ENCODE assay signal across 24 mouse cellular contexts in the genomic region with DNA sequence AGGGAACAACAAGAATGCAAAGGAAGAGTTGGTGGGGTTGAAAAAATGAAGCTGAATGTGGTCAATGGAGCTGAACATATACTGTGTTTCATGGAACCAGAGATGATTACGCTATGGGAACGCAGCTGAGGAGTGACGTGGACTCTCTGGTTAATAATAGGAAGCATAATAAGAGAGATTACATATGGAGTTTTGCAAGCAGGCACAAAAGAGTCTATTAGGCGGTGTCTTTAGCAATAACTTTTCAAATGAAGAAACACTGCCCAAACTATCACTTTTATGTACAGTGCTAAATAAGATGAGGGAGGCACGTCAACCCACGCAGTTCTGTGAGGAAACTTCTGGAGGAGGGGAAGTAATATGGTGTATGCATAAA.
DNase-seq lines count a peak whose midpoint lies in the region; ATAC-seq and TF ChIP-seq lines count a peak whose summit lies in the region.
"Had no signal": no experiment of that assay in that cellular context is flagged by ENCODE, and none has a peak within 500 bp of the region (broad histone marks: within the 10 kb centered on the region; RNA-seq: fewer than 3 reads in every experiment).

No protein-coding gene starts in this region.

- DNase-seq in kidney, postnatal 4 days = no peak
- peak; percentile 45 for DNase-seq in MEL (ENCODE audit: low read depth, low spot score)
- DNase-seq in embryo, embryonic 10 days (ENCODE audit: low spot score) = no peak
- DNase-seq in cerebellum, adult 18-20 months = no peak
- DNase-seq: adrenal gland, postnatal 14 days; cerebellum, postnatal 14 days; embryo, embryonic 11 days; gastrocnemius, postnatal 10 days; heart, postnatal 36 days; kidney, postnatal 10 days; layer of hippocampus, postnatal 36 days; lung, adult 2 months; lung, postnatal 4 days; right cerebral cortex, postnatal 14 days had no signal

- 73% methylated on average over 6 of the region's 6 CpGs for WGBS in kidney, embryonic 16.5 days

- no peaks in the 10 kb centered on the region for H3K27me3 ChIP-seq in kidney, embryonic 16.5 days (ENCODE audit: insufficient read depth, low read length)
- H3K27me3 ChIP-seq in MEL (ENCODE audit: control insufficient read depth in 1 of 2, insufficient read depth in 2 of 2, low read length in 2 of 2) = no peaks in the 10 kb centered on the region
- H3K27me3 ChIP-seq: embryonic facial prominence, embryonic 13.5 days; forebrain, embryonic 15.5 days; limb, embryonic 12.5 days had no signal

- H3K9me3 ChIP-seq in kidney, embryonic 16.5 days (ENCODE audit: low read length) = no peaks in the 10 kb centered on the region
- H3K9me3 ChIP-seq in MEL (replicated peaks; ENCODE audit: insufficient read depth, low read length) = no peaks in the 10 kb centered on the region
- H3K9me3 ChIP-seq: embryonic facial prominence, embryonic 13.5 days; forebrain, embryonic 15.5 days; limb, embryonic 12.5 days; midbrain, embryonic 10.5 days had no signal

- no peak for TF ChIP-seq POLR2A in MEL (IDR thresholded peaks at IDR 0.05; ENCODE audit: control insufficient read depth in 1 of 2, insufficient read depth in 1 of 2, low read depth in 1 of 2, low read length in 2 of 2, poor library complexity in 1 of 2)
- TF ChIP-seq POLR2A in embryonic fibroblast, embryonic 13.5 days (IDR thresholded peaks at IDR 0.05; ENCODE audit: low read depth, low read length) = no peak

- no peak for TF ChIP-seq CTCF in MEL (IDR thresholded peaks at IDR 0.05 in 2 of 3, conservative IDR thresholded peaks at IDR 0.05 in 1 of 3; ENCODE audit: control insufficient read depth in 1 of 3, insufficient read depth in 1 of 3, low read depth in 2 of 3, low read length in 3 of 3, poor library complexity in 1 of 3, severe bottlenecking in 1 of 3)
- TF ChIP-seq CTCF in embryonic fibroblast, embryonic 13.5 days (IDR thresholded peaks at IDR 0.05; ENCODE audit: borderline replicate concordance, insufficient read depth, low read length) = no peak

- no peak for ATAC-seq in kidney, embryonic 16.5 days (ENCODE audit: low FRiP score, low TSS enrichment)
- ATAC-seq in megakaryocyte progenitor cell, adult 5-6 weeks (replicated peaks; ENCODE audit: poor library complexity) = peak; percentile 87
- ATAC-seq: forebrain, embryonic 15.5 days had no signal

- no peak for TF ChIP-seq EP300 in MEL (IDR thresholded peaks at IDR 0.05; ENCODE audit: low read depth in 1 of 2, low read length in 2 of 2)

- H3K4me3 ChIP-seq in kidney, embryonic 16.5 days (ENCODE audit: low read length) = no peak overlapping the region
- H3K4me3 ChIP-seq in MEL (ENCODE audit: control insufficient read depth in 1 of 2, insufficient read depth in 1 of 2, low read depth in 2 of 2, low read length in 2 of 2) = peak overlapping the region in 1 of 2 experiments; percentile 11; a peak in 2 of 4 replicates
- no peak overlapping the region for H3K4me3 ChIP-seq in embryonic fibroblast, embryonic 13.5 days (ENCODE audit: insufficient read depth, low read length)
- H3K4me3 ChIP-seq: embryonic facial prominence, embryonic 13.5 days; forebrain, embryonic 15.5 days; layer of hippocampus, adult 2 months; limb, embryonic 12.5 days; midbrain, embryonic 10.5 days had no signal

- no peak overlapping the region for H3K4me2 ChIP-seq in kidney, embryonic 16.5 days (replicated peaks; ENCODE audit: low read depth, low read length)
- H3K4me2 ChIP-seq: embryonic facial prominence, embryonic 13.5 days; forebrain, embryonic 15.5 days; hindbrain, embryonic 14.5 days; limb, embryonic 12.5 days; liver, embryonic 11.5 days had no signal

- H3K79me2 ChIP-seq in MEL (ENCODE audit: control insufficient read depth, insufficient read depth, low read length, poor library complexity) = no peaks in the 10 kb centered on the region

- TF ChIP-seq RAD21 in MEL (IDR thresholded peaks at IDR 0.05; ENCODE audit: low read depth, low read length) = no peak

- H3K27ac ChIP-seq in kidney, embryonic 16.5 days (ENCODE audit: low read length) = peak overlapping the region; percentile 68; the same call in 1 of the 2 replicates
- H3K27ac ChIP-seq in MEL (ENCODE audit: control insufficient read depth, low read depth, low read length) = peak overlapping the region; percentile 71
- peak overlapping the region; percentile 86; the same call in 1 of the 2 replicates for H3K27ac ChIP-seq in embryonic fibroblast, embryonic 13.5 days (ENCODE audit: insufficient read depth, low read length)
- H3K27ac ChIP-seq: embryonic facial prominence, embryonic 13.5 days; forebrain, embryonic 15.5 days; hindbrain, embryonic 14.5 days; layer of hippocampus, adult 2 months; limb, embryonic 12.5 days; midbrain, embryonic 10.5 days had no signal

- no peak overlapping the region for H3K9ac ChIP-seq in kidney, embryonic 16.5 days (replicated peaks; ENCODE audit: low read length)
- 0 out of 2 replicates have a peak overlapping the region, but pooled peaks have one; percentile 22 for H3K9ac ChIP-seq in MEL (ENCODE audit: control insufficient read depth, low read depth, low read length, poor library complexity, severe bottlenecking)
- H3K9ac ChIP-seq: embryonic facial prominence, embryonic 13.5 days; forebrain, embryonic 15.5 days; hindbrain, embryonic 14.5 days; limb, embryonic 12.5 days had no signal

- H3K36me3 ChIP-seq in kidney, embryonic 16.5 days (ENCODE audit: insufficient read depth, low read length) = no peaks in the 10 kb centered on the region
- H3K36me3 ChIP-seq in MEL (ENCODE audit: control insufficient read depth in 1 of 2, insufficient read depth in 2 of 2, low read length in 2 of 2) = peaks cover 0 to 34% of the 10 kb centered on the region in 2 experiments; a peak in 2 of 4 replicates
- H3K36me3 ChIP-seq: embryonic facial prominence, embryonic 13.5 days; forebrain, embryonic 15.5 days; limb, embryonic 12.5 days; midbrain, embryonic 10.5 days had no signal

- H3K4me1 ChIP-seq in kidney, embryonic 16.5 days (ENCODE audit: insufficient read depth, low read length) = peaks cover 18% of the 10 kb centered on the region
- H3K4me1 ChIP-seq in MEL (ENCODE audit: control insufficient read depth in 1 of 2, insufficient read depth in 2 of 2, low read length in 2 of 2) = peaks cover 13 to 21% of the 10 kb centered on the region in 2 experiments
- peaks cover 18% of the 10 kb centered on the region for H3K4me1 ChIP-seq in embryonic fibroblast, embryonic 13.5 days (ENCODE audit: control insufficient read depth, insufficient read depth, low read length)
- H3K4me1 ChIP-seq: embryonic facial prominence, embryonic 13.5 days; forebrain, embryonic 15.5 days; limb, embryonic 12.5 days; midbrain, embryonic 10.5 days had no signal

TF ChIP-seq in MEL, 35 proteins besides CTCF, POLR2A, EP300 and RAD21:
- TF ChIP-seq BHLHE40 (IDR thresholded peaks at IDR 0.05; ENCODE audit: borderline replicate concordance, low read depth, low read length) (no peak), GABPA (IDR thresholded peaks at IDR 0.05; ENCODE audit: low read depth, low read length) (no peak), NELFE (IDR thresholded peaks at IDR 0.05; ENCODE audit: low read depth, low read length) (no peak), HCFC1 (IDR thresholded peaks at IDR 0.05; ENCODE audit: low read depth, low read length) (no peak)
